Mouse (Mus musculus) hindbrain, embryonic 14.5 days (tissue): ENCODE measurements around the gene Rcan1. TPM values are rescaled to one million over a fixed set of nuclear protein-coding genes. Genes with fewer than 3 reads are reported as not detected.

Source experiments
- ATAC-seq: fragments of 200-750 bp; cut with Nextera tagmentation; 2 replicates; pipeline ENCODE4 v1.8.0; 2017; ENCODE audit warnings: moderate number of reproducible peaks, mild to moderate bottlenecking, moderate TSS enrichment, moderate library complexity; ENCODE audit not compliant: low FRiP score
- DNase-seq: peaks from one replicate; pipeline ENCODE4 v3.0.0-alpha.2; 2015; ENCODE audit warnings: low spot score
- H3K27ac ChIP-seq: fragments of 300-500 bp; sonication (generic); 2 replicates; pipeline ENCODE4 v1.5.1; 2014; ENCODE audit warnings: mild to moderate bottlenecking, moderate library complexity
- H3K27me3 ChIP-seq: fragments of 300-500 bp; sonication (generic); 2 replicates; pipeline ENCODE4 v1.6.1; 2014; ENCODE audit warnings: mild to moderate bottlenecking, low read length, mixed read lengths; ENCODE audit not compliant: control insufficient read depth, insufficient read depth
- H3K36me3 ChIP-seq: fragments of 300-500 bp; sonication (generic); replicated peaks from 2 replicates; pipeline ENCODE4 v1.6.1; 2014; ENCODE audit not compliant: control insufficient read depth, insufficient read depth
- H3K4me1 ChIP-seq: fragments of 300-500 bp; sonication (generic); replicated peaks from 2 replicates; pipeline ENCODE4 v1.6.1; 2014; ENCODE audit warnings: antibody characterized with exemption, low read length, mixed read lengths; ENCODE audit not compliant: control insufficient read depth, insufficient read depth
- H3K4me2 ChIP-seq: fragments of 300-500 bp; sonication (generic); replicated peaks from 2 replicates; pipeline ENCODE4 v1.6.1; 2014; ENCODE audit warnings: mild to moderate bottlenecking, moderate library complexity
- H3K4me3 ChIP-seq: fragments of 300-500 bp; sonication (generic); replicated peaks from 2 replicates; pipeline ENCODE4 v1.5.1; 2014; ENCODE audit warnings: mild to moderate bottlenecking, low read length
- H3K9ac ChIP-seq: fragments of 300-500 bp; sonication (generic); 2 replicates; pipeline ENCODE4 v1.6.1; 2014
- H3K9me3 ChIP-seq: fragments of 300-500 bp; sonication (generic); 2 replicates; pipeline ENCODE4 v1.6.1; 2016; ENCODE audit warnings: low read length; ENCODE audit not compliant: control insufficient read depth
- WGBS: fragments of 180-500 bp; shearing (Covaris S2); extraction: QIAGEN DNeasy Blood & Tissue Kit; methylation state at CpG from one replicate; pipeline ENCODE4 v1.1.7; 2014; 5-methylcytosine and 5-hydroxymethylcytosine counted together
- polyA plus RNA-seq: library from polyadenylated mRNA; unstranded; fragments of >200 nt; fragmentation: Nextera tagmentation; extraction: Ambion mirVana; gene quantifications from 2 replicates; pipeline ENCODE4 v1.2.1, GENCODE M21; 2014

Gene Rcan1
- polyA plus RNA-seq, 1 experiment from 2014 or later = 76.8 TPM

DNA sequence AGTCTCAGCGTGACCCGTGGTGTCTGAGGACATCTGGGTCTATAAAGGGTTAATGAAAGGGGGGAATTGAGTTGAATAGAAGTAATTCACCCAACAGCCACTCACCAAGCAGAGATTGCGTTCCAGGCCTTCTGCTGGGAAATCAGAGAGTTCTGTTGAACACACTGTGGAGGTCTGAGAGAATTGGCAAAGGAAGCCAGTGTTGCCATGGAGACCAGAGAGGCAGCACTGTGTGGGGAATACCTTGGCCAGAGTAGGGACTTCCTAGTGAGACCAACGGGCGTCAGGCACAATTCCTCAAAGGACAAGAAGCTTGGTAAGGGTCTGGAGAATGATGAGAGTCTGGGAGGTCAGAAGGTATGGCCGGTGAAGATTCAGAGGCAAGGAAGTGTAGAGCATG lies 88.2 kb downstream of the Rcan1 start:
- H3K4me3 ChIP-seq = no peak overlapping the region
- WGBS = 32% methylated on average over 6 of the region's 6 CpGs
- no peaks in the 10 kb centered on the region for H3K27me3 ChIP-seq
- no peak overlapping the region for H3K4me2 ChIP-seq
- no peaks in the 10 kb centered on the region for H3K9me3 ChIP-seq
- DNase-seq (peak; percentile 57), ATAC-seq (no peak)
- H3K27ac ChIP-seq = no peak overlapping the region
- H3K9ac ChIP-seq = no peak overlapping the region
- peaks cover 4% of the 10 kb centered on the region; the same call in 1 of the 2 replicates for H3K4me1 ChIP-seq
- no peaks in the 10 kb centered on the region for H3K36me3 ChIP-seq

DNA sequence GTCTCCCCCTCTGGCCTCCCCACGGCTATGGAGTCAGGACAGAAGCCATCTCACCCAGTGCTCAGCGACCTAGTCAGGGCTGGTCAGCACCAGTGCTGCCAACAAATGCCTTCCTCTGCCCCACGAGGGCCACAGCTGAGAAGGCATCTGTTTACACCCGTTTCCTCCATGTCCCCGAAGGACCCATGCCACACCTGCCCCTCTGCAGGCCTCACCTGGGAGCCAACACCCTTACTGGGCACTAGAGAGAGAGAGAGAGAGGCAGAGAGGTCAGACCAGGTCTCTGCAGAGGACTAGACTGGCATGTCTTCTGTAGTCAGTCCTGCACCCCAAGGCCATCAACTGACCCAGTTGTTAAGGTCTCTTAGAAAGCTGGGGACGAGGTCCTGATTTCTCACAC lies 89.6 kb downstream of the Rcan1 start:
- ATAC-seq = no peak
- 85% methylated on average over 6 of the region's 6 CpGs for WGBS
- Histone ChIP-seq H3K4me1 (peaks cover 4% of the 10 kb centered on the region; the same call in 1 of the 2 replicates), H3K9me3 (no peaks in the 10 kb centered on the region), H3K9ac (no peak overlapping the region), H3K4me2 (no peak overlapping the region), H3K4me3 (no peak overlapping the region), H3K27me3 (no peaks in the 10 kb centered on the region), H3K27ac (no peak overlapping the region), H3K36me3 (no peaks in the 10 kb centered on the region)
- no peak for DNase-seq

DNA sequence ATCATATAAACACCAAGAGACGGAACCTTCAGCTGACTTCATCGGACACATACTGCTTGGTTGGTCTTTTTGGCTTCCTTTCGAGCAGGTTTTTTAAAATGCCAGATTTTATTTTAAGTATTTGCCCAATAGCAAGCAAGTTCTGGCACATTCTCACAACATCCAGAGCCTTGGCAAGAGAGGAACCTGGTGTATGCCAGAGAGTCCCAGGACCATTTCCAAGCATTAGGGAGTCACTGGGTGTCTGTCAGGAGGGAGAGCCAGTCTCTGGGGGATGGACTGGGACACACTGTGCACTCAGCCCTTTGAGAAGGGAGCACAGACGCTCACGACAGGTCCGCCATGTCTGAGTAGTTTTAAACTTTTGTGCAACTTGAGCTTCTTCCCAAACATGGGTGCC lies 93.7 kb downstream of the Rcan1 start:
- Histone ChIP-seq H3K4me2 (no peak overlapping the region), H3K4me3 (no peak overlapping the region), H3K36me3 (no peaks in the 10 kb centered on the region), H3K9ac (no peak overlapping the region), H3K9me3 (no peaks in the 10 kb centered on the region), H3K4me1 (peaks cover 6% of the 10 kb centered on the region; the same call in 1 of the 2 replicates), H3K27ac (no peak overlapping the region), H3K27me3 (no peaks in the 10 kb centered on the region)
- DNase-seq (no peak), ATAC-seq (no peak)
- 96% methylated on average over 6 of the region's 6 CpGs for WGBS

DNA sequence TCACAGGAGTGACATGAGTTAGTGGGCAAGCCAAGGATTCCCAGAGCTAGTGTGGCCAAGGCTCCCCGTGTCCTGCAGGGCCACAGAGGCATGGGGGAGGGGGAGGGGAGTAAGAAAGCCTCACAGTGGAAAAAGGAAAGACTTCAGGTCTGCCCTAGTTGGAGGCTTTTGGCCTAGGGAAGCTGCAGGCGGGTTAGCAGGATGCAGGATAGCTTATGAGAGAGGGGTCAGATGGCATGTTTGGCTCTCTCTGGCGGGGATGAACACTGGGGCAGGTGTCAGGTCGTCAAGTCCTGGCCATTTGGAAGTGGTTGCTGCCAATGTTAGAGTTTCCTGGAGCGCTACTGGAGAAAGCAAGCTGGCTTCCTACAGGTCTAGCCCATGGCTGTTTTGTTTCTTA lies 99.0 kb downstream of the Rcan1 start:
- peaks cover 6% of the 10 kb centered on the region; the same call in 1 of the 2 replicates for H3K4me1 ChIP-seq
- no peak for ATAC-seq
- no peak overlapping the region for H3K4me3 ChIP-seq
- H3K4me2 ChIP-seq = no peak overlapping the region
- H3K36me3 ChIP-seq = no peaks in the 10 kb centered on the region
- no peak overlapping the region for H3K27ac ChIP-seq
- WGBS = 51% methylated on average over 5 of the region's 5 CpGs
- no peak for DNase-seq
- no peaks in the 10 kb centered on the region for H3K9me3 ChIP-seq
- H3K9ac ChIP-seq = no peak overlapping the region
- H3K27me3 ChIP-seq = no peaks in the 10 kb centered on the region

DNA sequence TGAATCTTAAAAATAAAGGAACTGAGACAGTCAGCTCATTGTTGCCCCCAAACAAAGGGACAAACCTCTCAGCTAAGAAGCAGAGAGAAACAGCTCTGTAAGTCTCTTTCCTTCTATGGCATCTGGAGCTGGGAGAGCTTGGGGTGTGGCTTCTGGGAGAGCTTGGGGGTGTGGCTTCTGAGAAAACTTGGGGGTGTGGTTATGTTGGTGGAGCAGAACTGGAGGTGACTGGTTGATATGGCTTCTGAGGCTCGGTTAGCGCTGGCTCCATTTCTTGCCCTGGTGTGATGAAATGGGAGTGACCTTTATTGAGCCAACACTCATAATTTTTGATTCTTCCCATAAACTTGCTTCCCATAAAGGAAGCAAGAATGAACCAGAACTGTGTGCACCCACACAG lies 101.4 kb downstream of the Rcan1 start:
- H3K27ac ChIP-seq = no peak overlapping the region
- no peaks in the 10 kb centered on the region for H3K9me3 ChIP-seq
- H3K4me3 ChIP-seq = no peak overlapping the region
- H3K4me1 ChIP-seq = peaks cover 6% of the 10 kb centered on the region; the same call in 1 of the 2 replicates
- 62% methylated on average over 2 of the region's 2 CpGs for WGBS
- no peaks in the 10 kb centered on the region for H3K36me3 ChIP-seq
- H3K4me2 ChIP-seq = no peak overlapping the region
- no peaks in the 10 kb centered on the region for H3K27me3 ChIP-seq
- DNase-seq = no peak
- no peak overlapping the region for H3K9ac ChIP-seq
- no peak for ATAC-seq

DNA sequence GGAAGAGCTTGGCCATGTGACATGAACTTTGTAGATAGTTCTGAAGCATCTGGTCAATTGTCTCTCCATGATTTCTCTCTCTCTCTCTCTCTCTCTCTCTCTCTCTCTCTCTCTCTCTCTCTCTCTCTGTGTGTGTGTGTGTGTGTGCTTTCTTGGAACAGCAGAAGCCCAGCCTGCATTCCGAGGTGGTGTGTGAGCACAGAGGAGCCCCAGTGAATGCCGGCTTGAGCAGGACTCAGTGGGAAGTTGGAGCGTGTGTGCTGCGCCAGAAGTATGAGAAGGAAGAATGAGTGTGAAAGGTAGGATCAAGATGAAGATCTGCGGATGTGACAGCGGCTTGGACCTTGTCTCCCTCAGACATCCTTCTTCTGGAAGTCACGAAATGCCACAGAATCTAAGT lies 105.2 kb downstream of the Rcan1 start:
- H3K9me3 ChIP-seq = no peaks in the 10 kb centered on the region
- WGBS = 53% methylated on average over 7 of the region's 7 CpGs
- DNase-seq = no peak

DNA sequence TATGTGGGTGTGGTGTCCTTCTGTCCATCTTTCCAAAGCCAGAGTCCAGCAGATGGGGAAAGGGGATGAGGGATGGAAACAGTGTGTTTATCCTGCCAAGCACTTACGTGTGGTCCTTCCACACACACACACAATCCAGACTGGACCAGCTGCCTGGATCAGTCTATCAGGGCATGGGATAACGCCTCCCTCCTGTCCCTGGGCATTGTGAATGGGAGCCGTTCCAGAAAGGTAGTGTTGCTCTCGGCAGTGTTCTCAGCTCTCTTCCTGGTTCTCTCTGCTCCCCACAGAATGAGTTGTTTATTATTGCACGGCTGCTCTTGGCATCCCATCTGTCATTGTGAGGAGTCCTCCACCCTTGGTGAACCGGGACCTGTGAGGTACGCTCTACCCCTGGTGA lies 110.0 kb downstream of the Rcan1 start:
- no peak for ATAC-seq
- no peaks in the 10 kb centered on the region for H3K9me3 ChIP-seq
- no peak overlapping the region for H3K4me2 ChIP-seq
- H3K27ac ChIP-seq = no peak overlapping the region
- no peak for DNase-seq
- H3K4me1 ChIP-seq = peaks cover 12% of the 10 kb centered on the region
- no peaks in the 10 kb centered on the region for H3K36me3 ChIP-seq
- H3K27me3 ChIP-seq = no peaks in the 10 kb centered on the region
- WGBS = 67% methylated on average over 7 of the region's 7 CpGs
- no peak overlapping the region for H3K9ac ChIP-seq
- H3K4me3 ChIP-seq = no peak overlapping the region

More for the DNA sequence above, 105.2 kb downstream of the Rcan1 start:
- Histone ChIP-seq H3K4me3 (no peak overlapping the region), H3K27me3 (no peaks in the 10 kb centered on the region), H3K27ac (no peak overlapping the region), H3K9ac (no peak overlapping the region), H3K36me3 (no peaks in the 10 kb centered on the region), H3K4me2 (no peak overlapping the region), H3K4me1 (no peaks in the 10 kb centered on the region)
- no peak for ATAC-seq

DNA sequence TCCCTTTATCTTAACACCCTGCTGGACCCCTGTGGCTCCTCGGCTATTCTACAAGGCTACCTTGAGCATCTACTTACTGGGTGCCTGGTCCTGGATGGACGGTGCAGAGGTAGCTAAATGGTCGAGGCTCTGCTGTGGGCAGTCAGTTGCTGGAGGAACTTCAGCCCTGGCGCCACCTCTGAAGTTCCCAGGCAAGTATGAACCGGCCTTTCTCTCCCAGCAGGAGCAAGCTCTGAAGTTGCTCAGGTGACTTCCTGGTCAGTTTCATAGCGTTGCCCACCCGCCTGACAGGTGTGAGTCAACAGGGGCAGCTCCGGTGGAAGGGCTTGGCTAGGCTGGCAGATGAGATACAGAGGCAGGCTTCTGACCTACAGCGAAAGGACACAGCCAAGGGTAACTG lies 111.4 kb downstream of the Rcan1 start, which contains the start of gene Kcne1:
Kcne1 (minus strand) TSS at position 240 of the 400 bp plus-strand sequence.
- WGBS = 66% methylated on average over 9 of the region's 9 CpGs
- Histone ChIP-seq H3K9ac (no peak within 1 kb of the TSS), H3K4me1 (peaks cover 12% of the 10 kb centered on the region), H3K4me3 (no peak within 1 kb of the TSS), H3K36me3 (no peaks in the 10 kb centered on the region), H3K27ac (no peak within 1 kb of the TSS), H3K9me3 (no peaks in the 10 kb centered on the region), H3K4me2 (no peak within 1 kb of the TSS), H3K27me3 (no peaks in the 10 kb centered on the region)
- no peak for DNase-seq
- ATAC-seq = no peak

DNA sequence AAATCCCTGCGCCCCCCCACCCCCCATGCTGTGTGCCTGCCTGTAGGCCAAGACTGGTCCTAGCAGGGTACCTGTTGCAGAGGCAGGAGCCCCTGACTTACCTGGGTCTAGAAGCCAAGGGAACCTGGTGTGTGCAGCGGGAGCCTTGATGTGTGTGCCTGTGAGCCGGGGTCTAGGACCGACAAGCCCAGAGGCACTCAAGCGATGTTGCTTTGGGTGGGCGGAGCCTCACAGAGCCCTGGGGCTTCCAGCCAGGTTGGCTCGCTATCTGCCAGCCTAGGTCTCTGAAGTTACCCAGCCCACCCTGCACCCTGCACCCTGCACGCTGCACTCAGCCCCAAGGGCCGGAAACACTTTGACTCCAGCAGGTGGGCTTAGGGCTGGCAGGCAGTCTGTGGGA lies 111.9 kb downstream of the Rcan1 start:
- Histone ChIP-seq H3K9me3 (no peaks in the 10 kb centered on the region), H3K9ac (no peak overlapping the region), H3K27ac (no peak overlapping the region), H3K4me3 (no peak overlapping the region), H3K4me1 (peaks cover 12% of the 10 kb centered on the region), H3K27me3 (no peaks in the 10 kb centered on the region), H3K36me3 (no peaks in the 10 kb centered on the region), H3K4me2 (no peak overlapping the region)
- ATAC-seq = no peak; the same call in 1 of the 2 replicates
- 24% methylated on average over 9 of the region's 9 CpGs for WGBS
- DNase-seq = no peak

DNA sequence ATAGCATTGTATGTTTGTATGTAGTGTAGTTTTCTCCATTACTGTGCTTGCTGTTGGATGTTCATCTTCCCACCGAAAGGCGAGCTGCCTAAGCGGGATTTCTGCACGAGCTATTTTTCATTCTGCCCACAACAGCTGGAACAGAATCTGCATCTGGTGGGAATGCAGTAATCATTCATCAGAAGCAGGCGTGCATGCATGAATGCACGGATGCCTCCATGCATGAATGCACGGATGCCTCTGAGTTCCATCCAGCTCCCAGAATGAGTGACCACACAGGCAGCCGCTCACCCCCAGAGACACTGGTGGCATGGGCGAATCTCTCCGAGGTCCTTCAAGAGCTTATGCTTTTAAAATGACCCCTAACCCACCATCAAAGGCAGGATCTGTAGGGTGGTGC lies 113.1 kb downstream of the Rcan1 start:
- 17% methylated on average over 10 of the region's 10 CpGs for WGBS
- ATAC-seq = no peak
- no peak overlapping the region for H3K9ac ChIP-seq

More for the DNA sequence above, 113.1 kb downstream of the Rcan1 start:
- Histone ChIP-seq H3K27ac (no peak overlapping the region), H3K4me2 (no peak overlapping the region), H3K4me3 (no peak overlapping the region), H3K27me3 (no peaks in the 10 kb centered on the region), H3K4me1 (peaks cover 12% of the 10 kb centered on the region), H3K9me3 (no peaks in the 10 kb centered on the region), H3K36me3 (no peaks in the 10 kb centered on the region)
- peak; percentile 34 for DNase-seq
